Mouse (Mus musculus): ENCODE results near the gene Aspg. TPM values are rescaled to one million over a fixed set of nuclear protein-coding genes. Genes with fewer than 3 reads are reported as not detected.

The Aspg gene
- polyA plus RNA-seq, 1 experiment from 2014 or later: 0.31 TPM

- DNase-seq (ENCODE audit: low spot score) (peak; percentile 72), ATAC-seq (replicated peaks; ENCODE audit: insufficient number of reproducible peaks, low FRiP score, low TSS enrichment, low read depth) (no peak)
- Histone ChIP-seq H3K4me2 (ENCODE audit: low read depth, low read length) (no peak overlapping the region), H3K9me3 (replicated peaks; ENCODE audit: control insufficient read depth, low read length) (no peaks in the 10 kb centered on the region), H3K4me1 (ENCODE audit: control insufficient read depth, insufficient read depth, low read length) (peaks cover 11% of the 10 kb centered on the region; the same call in 1 of the 2 replicates), H3K4me3 (ENCODE audit: low read depth, low read length) (no peak overlapping the region), H3K9ac (replicated peaks; ENCODE audit: low read length) (no peak overlapping the region), H3K36me3 (replicated peaks; ENCODE audit: control insufficient read depth, insufficient read depth, low read depth, low read length) (no peaks in the 10 kb centered on the region), H3K27ac (replicated peaks; ENCODE audit: low read depth, low read length) (no peak overlapping the region), H3K27me3 (ENCODE audit: control insufficient read depth, insufficient read depth, low read length) (peaks cover 34% of the 10 kb centered on the region)
- WGBS: 8% methylated on average over 5 of the region's 5 CpGs
Measured at GRCm38 (mm10) chr12:112140231-112140630, 33.8 kb downstream of the Aspg start.

- Histone ChIP-seq H3K27ac (replicated peaks; ENCODE audit: low read depth, low read length) (no peak overlapping the region), H3K9ac (replicated peaks; ENCODE audit: low read length) (no peak overlapping the region), H3K27me3 (ENCODE audit: control insufficient read depth, insufficient read depth, low read length) (peaks cover 34% of the 10 kb centered on the region), H3K36me3 (replicated peaks; ENCODE audit: control insufficient read depth, insufficient read depth, low read depth, low read length) (no peaks in the 10 kb centered on the region), H3K4me2 (ENCODE audit: low read depth, low read length) (no peak overlapping the region), H3K4me3 (ENCODE audit: low read depth, low read length) (no peak overlapping the region), H3K4me1 (ENCODE audit: control insufficient read depth, insufficient read depth, low read length) (peaks cover 11% of the 10 kb centered on the region; the same call in 1 of the 2 replicates), H3K9me3 (replicated peaks; ENCODE audit: control insufficient read depth, low read length) (no peaks in the 10 kb centered on the region)
- no peak for DNase-seq (ENCODE audit: low spot score)
- 65% methylated on average over 7 of the region's 7 CpGs for WGBS
- no peak for ATAC-seq (replicated peaks; ENCODE audit: insufficient number of reproducible peaks, low FRiP score, low TSS enrichment, low read depth)
Measured at GRCm38 (mm10) chr12:112140745-112141144, 34.3 kb downstream of the Aspg start.

- WGBS: 3% methylated on average over 6 of the region's 6 CpGs
- Histone ChIP-seq H3K4me2 (ENCODE audit: low read depth, low read length) (no peak overlapping the region), H3K4me1 (ENCODE audit: control insufficient read depth, insufficient read depth, low read length) (peaks cover 11% of the 10 kb centered on the region; the same call in 1 of the 2 replicates), H3K9ac (replicated peaks; ENCODE audit: low read length) (no peak overlapping the region), H3K9me3 (replicated peaks; ENCODE audit: control insufficient read depth, low read length) (no peaks in the 10 kb centered on the region), H3K27ac (replicated peaks; ENCODE audit: low read depth, low read length) (no peak overlapping the region), H3K27me3 (ENCODE audit: control insufficient read depth, insufficient read depth, low read length) (peaks cover 34% of the 10 kb centered on the region), H3K4me3 (ENCODE audit: low read depth, low read length) (no peak overlapping the region), H3K36me3 (replicated peaks; ENCODE audit: control insufficient read depth, insufficient read depth, low read depth, low read length) (no peaks in the 10 kb centered on the region)
- no peak for ATAC-seq (replicated peaks; ENCODE audit: insufficient number of reproducible peaks, low FRiP score, low TSS enrichment, low read depth)
- DNase-seq (ENCODE audit: low spot score): peak; percentile 86
Measured at GRCm38 (mm10) chr12:112141300-112141699, 34.8 kb downstream of the Aspg start.

- peaks cover 17% of the 10 kb centered on the region for H3K4me1 ChIP-seq (ENCODE audit: control insufficient read depth, insufficient read depth, low read length)
- no peak overlapping the region for H3K9ac ChIP-seq (replicated peaks; ENCODE audit: low read length)
- H3K27ac ChIP-seq (replicated peaks; ENCODE audit: low read depth, low read length): no peak overlapping the region
- no peaks in the 10 kb centered on the region for H3K9me3 ChIP-seq (replicated peaks; ENCODE audit: control insufficient read depth, low read length)
- peak overlapping the region; percentile 45 for H3K4me3 ChIP-seq (ENCODE audit: low read depth, low read length)
- H3K27me3 ChIP-seq (ENCODE audit: control insufficient read depth, insufficient read depth, low read length): peaks cover 34% of the 10 kb centered on the region
- H3K4me2 ChIP-seq (ENCODE audit: low read depth, low read length): peak overlapping the region; percentile 98
- DNase-seq (ENCODE audit: low spot score): peak; percentile 61
- 4% methylated on average over 14 of the region's 14 CpGs for WGBS
- ATAC-seq (replicated peaks; ENCODE audit: insufficient number of reproducible peaks, low FRiP score, low TSS enrichment, low read depth): no peak
- no peaks in the 10 kb centered on the region for H3K36me3 ChIP-seq (replicated peaks; ENCODE audit: control insufficient read depth, insufficient read depth, low read depth, low read length)
Measured at GRCm38 (mm10) chr12:112143116-112143832, 36.8 kb downstream of the Aspg start.

- WGBS: under 1% methylated on average over 48 of the region's 52 CpGs
- H3K4me2 ChIP-seq (ENCODE audit: low read depth, low read length): peak overlapping the region; percentile 98
- H3K36me3 ChIP-seq (replicated peaks; ENCODE audit: control insufficient read depth, insufficient read depth, low read depth, low read length): no peaks in the 10 kb centered on the region
- ATAC-seq (replicated peaks; ENCODE audit: insufficient number of reproducible peaks, low FRiP score, low TSS enrichment, low read depth) (no peak), DNase-seq (ENCODE audit: low spot score) (no peak)
- peak overlapping the region; percentile 45 for H3K4me3 ChIP-seq (ENCODE audit: low read depth, low read length)
- peaks cover 34% of the 10 kb centered on the region for H3K27me3 ChIP-seq (ENCODE audit: control insufficient read depth, insufficient read depth, low read length)
- H3K9ac ChIP-seq (replicated peaks; ENCODE audit: low read length): peak overlapping the region; percentile 34; the same call in 1 of the 2 replicates
- no peak overlapping the region for H3K27ac ChIP-seq (replicated peaks; ENCODE audit: low read depth, low read length)
- H3K4me1 ChIP-seq (ENCODE audit: control insufficient read depth, insufficient read depth, low read length): peaks cover 17% of the 10 kb centered on the region
- no peaks in the 10 kb centered on the region for H3K9me3 ChIP-seq (replicated peaks; ENCODE audit: control insufficient read depth, low read length)
Measured at GRCm38 (mm10) chr12:112143833-112144201, 37.3 kb downstream of the Aspg start.

- Histone ChIP-seq H3K27ac (replicated peaks; ENCODE audit: low read depth, low read length) (no peak overlapping the region), H3K4me1 (ENCODE audit: control insufficient read depth, insufficient read depth, low read length) (peaks cover 17% of the 10 kb centered on the region), H3K9ac (replicated peaks; ENCODE audit: low read length) (peak overlapping the region; percentile 34; the same call in 1 of the 2 replicates), H3K9me3 (replicated peaks; ENCODE audit: control insufficient read depth, low read length) (no peaks in the 10 kb centered on the region), H3K27me3 (ENCODE audit: control insufficient read depth, insufficient read depth, low read length) (peaks cover 34% of the 10 kb centered on the region), H3K4me2 (ENCODE audit: low read depth, low read length) (peak overlapping the region; percentile 98), H3K36me3 (replicated peaks; ENCODE audit: control insufficient read depth, insufficient read depth, low read depth, low read length) (no peaks in the 10 kb centered on the region), H3K4me3 (ENCODE audit: low read depth, low read length) (peak overlapping the region; percentile 45)
- no peak for ATAC-seq (replicated peaks; ENCODE audit: insufficient number of reproducible peaks, low FRiP score, low TSS enrichment, low read depth)
- no peak for DNase-seq (ENCODE audit: low spot score)
- WGBS: under 1% methylated on average over 46 of the region's 46 CpGs
Measured at GRCm38 (mm10) chr12:112144377-112145115, 38.1 kb downstream of the Aspg start.

- under 1% methylated on average over 37 of the region's 37 CpGs for WGBS
- peaks cover 34% of the 10 kb centered on the region for H3K27me3 ChIP-seq (ENCODE audit: control insufficient read depth, insufficient read depth, low read length)
- H3K9ac ChIP-seq (replicated peaks; ENCODE audit: low read length): peak overlapping the region; percentile 28; the same call in 1 of the 2 replicates
- H3K4me1 ChIP-seq (ENCODE audit: control insufficient read depth, insufficient read depth, low read length): peaks cover 17% of the 10 kb centered on the region
- DNase-seq (ENCODE audit: low spot score) (peak; percentile 93), ATAC-seq (replicated peaks; ENCODE audit: insufficient number of reproducible peaks, low FRiP score, low TSS enrichment, low read depth) (peak; percentile 45)
- peak overlapping the region; percentile 49 for H3K4me3 ChIP-seq (ENCODE audit: low read depth, low read length)
- H3K9me3 ChIP-seq (replicated peaks; ENCODE audit: control insufficient read depth, low read length): no peaks in the 10 kb centered on the region
- no peaks in the 10 kb centered on the region for H3K36me3 ChIP-seq (replicated peaks; ENCODE audit: control insufficient read depth, insufficient read depth, low read depth, low read length)
- no peak overlapping the region for H3K27ac ChIP-seq (replicated peaks; ENCODE audit: low read depth, low read length)
- peak overlapping the region; percentile 98 for H3K4me2 ChIP-seq (ENCODE audit: low read depth, low read length)
Measured at GRCm38 (mm10) chr12:112145211-112145874, 38.9 kb downstream of the Aspg start.
